Mouse (Mus musculus): ENCODE measurements at regions not wholly inside any gene's neighbourhood (a gene's known extent, or its start where the extent isn't known, plus 50 kb on each side); places are given as distances from the start of the nearest gene placed in this dataset.

DNA sequence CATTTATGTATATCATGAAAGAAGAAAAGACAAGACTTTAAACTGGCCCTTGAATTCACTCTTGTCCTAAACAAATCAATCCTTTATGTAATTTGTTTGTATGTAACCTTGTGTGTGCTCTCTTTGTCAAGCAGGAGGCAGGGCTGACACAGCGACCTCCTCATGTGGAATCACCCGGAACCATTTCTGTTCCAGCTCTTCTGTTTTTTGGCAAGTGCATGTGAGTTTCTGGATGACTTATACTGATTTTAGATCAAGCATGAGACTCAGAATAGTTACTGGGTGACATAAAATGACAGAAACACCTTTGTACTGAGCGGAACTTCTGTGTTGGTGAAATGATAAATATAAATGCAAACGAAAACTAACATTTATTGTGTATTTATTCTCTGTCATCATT, 152.3 kb upstream of the Cdkn2b start:
- WGBS, result 92% methylated on average over 4 of the region's 4 CpGs
- TF ChIP-seq CTCF (IDR thresholded peaks at IDR 0.05; ENCODE audit: low read depth, low read length), result no peak
- TF ChIP-seq POLR2A (IDR thresholded peaks at IDR 0.05; ENCODE audit: extremely low read depth, insufficient read depth, low read length), result no peak
- no peak overlapping the region for H3K9ac ChIP-seq (ENCODE audit: low read depth, low read length)
- H3K27me3 ChIP-seq (ENCODE audit: control insufficient read depth, insufficient read depth, low read length), result no peaks in the 10 kb centered on the region
- no peaks in the 10 kb centered on the region for H3K36me3 ChIP-seq (ENCODE audit: control insufficient read depth, insufficient read depth, low read length)
- no peaks in the 10 kb centered on the region for H3K79me2 ChIP-seq (ENCODE audit: control insufficient read depth, insufficient read depth, low read length)
- H3K27ac ChIP-seq (replicated peaks; ENCODE audit: insufficient read depth, low read depth, low read length), result no peak overlapping the region
- H3K4me1 ChIP-seq (ENCODE audit: control insufficient read depth, insufficient read depth, low read length), result no peaks in the 10 kb centered on the region
- DNase-seq (ENCODE audit: extremely low read depth, low read depth, low spot score), result no peak
- no peak overlapping the region for H3K4me3 ChIP-seq (ENCODE audit: insufficient read depth, low read depth, low read length)

DNA sequence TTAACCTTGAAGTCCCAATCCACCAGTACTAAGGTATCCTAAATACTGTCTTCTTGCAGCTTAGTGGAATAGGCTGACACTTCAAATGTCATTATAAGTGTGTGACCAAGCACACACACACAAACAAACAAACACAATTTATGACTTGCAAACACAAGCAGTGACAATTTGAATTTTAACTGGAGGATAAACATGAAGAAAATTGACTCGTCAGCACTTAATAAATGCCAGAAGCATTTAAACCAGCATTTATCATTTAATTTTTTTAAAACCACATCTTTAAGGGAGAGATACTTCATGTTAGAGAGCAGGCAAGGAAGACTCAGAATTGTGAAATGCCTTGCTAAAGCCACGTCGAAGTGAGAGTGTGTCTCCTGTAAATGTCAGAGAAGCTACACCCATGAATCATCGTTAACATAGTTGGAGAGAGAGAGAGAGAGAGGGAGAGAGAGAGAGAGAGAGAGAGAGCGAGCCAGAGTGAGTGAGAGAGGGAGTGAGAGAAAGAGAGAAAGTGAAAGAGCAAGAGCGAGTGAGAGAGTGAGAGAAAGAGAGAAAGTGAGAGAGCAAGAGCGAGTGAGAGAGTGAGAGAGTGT, 149.4 kb upstream of the Cdkn2b start:
- no peak overlapping the region for H3K27ac ChIP-seq (replicated peaks; ENCODE audit: insufficient read depth, low read depth, low read length)
- no peaks in the 10 kb centered on the region for H3K36me3 ChIP-seq (ENCODE audit: control insufficient read depth, insufficient read depth, low read length)
- no peaks in the 10 kb centered on the region for H3K27me3 ChIP-seq (ENCODE audit: control insufficient read depth, insufficient read depth, low read length)
- no peak overlapping the region for H3K4me3 ChIP-seq (ENCODE audit: insufficient read depth, low read depth, low read length)
- H3K9ac ChIP-seq (ENCODE audit: low read depth, low read length), result no peak overlapping the region
- H3K4me1 ChIP-seq (ENCODE audit: control insufficient read depth, insufficient read depth, low read length), result no peaks in the 10 kb centered on the region
- DNase-seq (ENCODE audit: extremely low read depth, low read depth, low spot score), result no peak
- 82% methylated on average over 7 of the region's 7 CpGs for WGBS
- H3K79me2 ChIP-seq (ENCODE audit: control insufficient read depth, insufficient read depth, low read length), result no peaks in the 10 kb centered on the region
- TF ChIP-seq CTCF (IDR thresholded peaks at IDR 0.05; ENCODE audit: low read depth, low read length) (no peak), POLR2A (IDR thresholded peaks at IDR 0.05; ENCODE audit: extremely low read depth, insufficient read depth, low read length) (no peak)

DNA sequence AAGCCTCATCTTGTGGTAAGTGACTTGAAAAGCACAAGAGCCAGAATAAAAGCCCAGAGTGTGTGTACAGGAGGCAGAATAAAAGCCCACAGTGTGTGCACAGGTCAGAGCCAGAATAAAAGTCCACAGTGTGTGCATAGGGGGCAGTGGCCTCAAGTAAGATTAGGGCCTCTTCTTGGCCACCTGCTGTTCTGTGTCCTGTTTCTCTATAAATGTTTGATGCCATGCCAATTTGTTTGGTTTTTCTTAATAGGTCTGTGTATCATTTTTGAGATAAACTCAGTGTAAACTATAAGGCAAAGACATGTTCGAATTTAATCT, 148.5 kb upstream of the Cdkn2b start:
- H3K4me3 ChIP-seq (ENCODE audit: insufficient read depth, low read depth, low read length), result no peak overlapping the region
- no peaks in the 10 kb centered on the region for H3K79me2 ChIP-seq (ENCODE audit: control insufficient read depth, insufficient read depth, low read length)
- no peak overlapping the region for H3K9ac ChIP-seq (ENCODE audit: low read depth, low read length)
- no peaks in the 10 kb centered on the region for H3K4me1 ChIP-seq (ENCODE audit: control insufficient read depth, insufficient read depth, low read length)
- WGBS, result 72% methylated on average over 1 of the region's 1 CpGs
- H3K27ac ChIP-seq (replicated peaks; ENCODE audit: insufficient read depth, low read depth, low read length), result no peak overlapping the region
- DNase-seq (ENCODE audit: extremely low read depth, low read depth, low spot score), result no peak
- TF ChIP-seq CTCF (IDR thresholded peaks at IDR 0.05; ENCODE audit: low read depth, low read length) (no peak), POLR2A (IDR thresholded peaks at IDR 0.05; ENCODE audit: extremely low read depth, insufficient read depth, low read length) (no peak)
- no peaks in the 10 kb centered on the region for H3K36me3 ChIP-seq (ENCODE audit: control insufficient read depth, insufficient read depth, low read length)
- no peaks in the 10 kb centered on the region for H3K27me3 ChIP-seq (ENCODE audit: control insufficient read depth, insufficient read depth, low read length)

DNA sequence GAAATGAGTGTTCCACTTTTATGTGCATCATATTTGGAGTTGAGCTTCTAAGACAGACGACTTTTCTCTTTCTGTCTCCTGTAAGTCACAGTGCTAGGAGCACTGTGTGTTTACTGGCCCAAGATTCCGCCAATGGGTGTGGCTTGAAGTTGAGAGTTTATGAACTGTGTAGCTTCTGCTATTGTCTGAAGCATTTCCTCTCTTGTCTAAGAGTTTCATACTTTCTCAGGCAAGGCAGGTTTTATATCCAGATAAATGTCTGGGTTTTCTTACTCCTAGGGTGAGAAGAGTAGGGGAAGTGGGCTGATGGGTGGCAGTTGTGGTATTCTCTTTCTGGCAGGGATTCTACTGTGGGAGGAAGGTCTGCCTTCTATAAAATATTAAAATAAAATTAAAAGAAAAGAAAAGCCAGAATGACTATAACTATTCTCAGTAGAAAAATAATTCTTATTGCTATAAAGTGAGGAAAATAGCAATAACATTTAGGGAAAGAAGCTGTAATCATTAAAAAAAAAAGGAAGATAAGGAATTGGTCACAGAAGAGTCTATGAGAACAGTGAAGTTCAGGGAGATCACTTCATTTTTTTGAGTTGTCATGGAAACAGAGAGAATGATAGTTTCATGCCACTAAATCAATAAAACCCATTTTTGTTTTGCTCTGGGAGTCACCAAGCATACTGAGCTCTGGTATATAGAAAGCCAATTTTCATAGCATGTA, 147.9 kb upstream of the Cdkn2b start:
- peak; percentile 21 for DNase-seq (ENCODE audit: extremely low read depth, low read depth, low spot score)
- WGBS, result 59% methylated on average over 2 of the region's 2 CpGs
- Histone ChIP-seq H3K27ac (replicated peaks; ENCODE audit: insufficient read depth, low read depth, low read length) (no peak overlapping the region), H3K4me1 (ENCODE audit: control insufficient read depth, insufficient read depth, low read length) (no peaks in the 10 kb centered on the region), H3K27me3 (ENCODE audit: control insufficient read depth, insufficient read depth, low read length) (no peaks in the 10 kb centered on the region), H3K79me2 (ENCODE audit: control insufficient read depth, insufficient read depth, low read length) (no peaks in the 10 kb centered on the region), H3K36me3 (ENCODE audit: control insufficient read depth, insufficient read depth, low read length) (no peaks in the 10 kb centered on the region), H3K9ac (ENCODE audit: low read depth, low read length) (no peak overlapping the region), H3K4me3 (ENCODE audit: insufficient read depth, low read depth, low read length) (no peak overlapping the region)
- TF ChIP-seq CTCF (IDR thresholded peaks at IDR 0.05; ENCODE audit: low read depth, low read length), result no peak
- TF ChIP-seq POLR2A (IDR thresholded peaks at IDR 0.05; ENCODE audit: extremely low read depth, insufficient read depth, low read length), result no peak

DNA sequence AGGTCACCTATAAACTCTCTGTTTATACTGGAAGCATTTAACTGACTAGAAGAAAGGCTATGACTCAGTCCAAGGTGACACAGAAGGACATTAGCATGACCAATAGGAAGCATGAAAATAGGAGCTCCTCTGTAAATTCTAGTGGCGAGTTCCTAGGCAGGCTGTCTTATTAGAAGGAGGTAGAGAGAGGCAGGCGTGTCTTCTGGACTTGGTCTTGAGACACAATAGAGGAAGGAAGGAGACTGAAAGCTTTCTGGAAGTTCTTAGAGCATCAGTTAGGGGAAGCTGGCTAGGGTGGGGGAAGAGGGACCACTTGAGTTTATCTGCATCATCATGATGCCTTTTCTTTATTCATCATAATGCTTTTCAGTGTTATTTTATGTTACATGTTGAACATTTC, 147.0 kb upstream of the Cdkn2b start:
- Histone ChIP-seq H3K36me3 (ENCODE audit: control insufficient read depth, insufficient read depth, low read length) (no peaks in the 10 kb centered on the region), H3K27ac (replicated peaks; ENCODE audit: insufficient read depth, low read depth, low read length) (no peak overlapping the region), H3K4me1 (ENCODE audit: control insufficient read depth, insufficient read depth, low read length) (no peaks in the 10 kb centered on the region), H3K27me3 (ENCODE audit: control insufficient read depth, insufficient read depth, low read length) (no peaks in the 10 kb centered on the region), H3K9ac (ENCODE audit: low read depth, low read length) (no peak overlapping the region), H3K4me3 (ENCODE audit: insufficient read depth, low read depth, low read length) (no peak overlapping the region), H3K79me2 (ENCODE audit: control insufficient read depth, insufficient read depth, low read length) (no peaks in the 10 kb centered on the region)
- peak; percentile 22 for DNase-seq (ENCODE audit: extremely low read depth, low read depth, low spot score)
- no peak for TF ChIP-seq POLR2A (IDR thresholded peaks at IDR 0.05; ENCODE audit: extremely low read depth, insufficient read depth, low read length)
- TF ChIP-seq CTCF (IDR thresholded peaks at IDR 0.05; ENCODE audit: low read depth, low read length), result no peak
- 93% methylated on average over 2 of the region's 2 CpGs for WGBS

DNA sequence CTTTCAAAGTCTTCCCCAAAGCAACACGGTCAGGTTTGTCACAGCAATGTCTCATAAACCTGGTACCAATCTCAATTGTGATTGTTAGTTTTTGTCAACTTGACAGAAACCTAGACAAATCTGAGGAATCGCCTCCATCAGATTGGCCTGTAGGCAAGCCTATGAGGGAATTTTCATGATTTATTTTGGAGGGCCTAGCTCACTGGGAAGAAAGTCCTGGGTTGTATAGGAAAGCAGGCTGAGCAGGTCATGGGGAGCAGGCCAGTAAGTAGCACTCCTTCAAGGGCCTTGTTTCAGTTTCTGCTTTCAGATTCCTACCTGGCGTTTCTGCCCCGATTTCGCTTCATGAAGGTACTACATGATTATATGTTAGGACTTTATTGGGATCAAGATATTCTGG, 144.1 kb upstream of the Cdkn2b start:
- no peak for DNase-seq (ENCODE audit: extremely low read depth, low read depth, low spot score)
- Histone ChIP-seq H3K9ac (ENCODE audit: low read depth, low read length) (no peak overlapping the region), H3K27ac (replicated peaks; ENCODE audit: insufficient read depth, low read depth, low read length) (no peak overlapping the region), H3K79me2 (ENCODE audit: control insufficient read depth, insufficient read depth, low read length) (no peaks in the 10 kb centered on the region), H3K4me1 (ENCODE audit: control insufficient read depth, insufficient read depth, low read length) (no peaks in the 10 kb centered on the region), H3K36me3 (ENCODE audit: control insufficient read depth, insufficient read depth, low read length) (no peaks in the 10 kb centered on the region), H3K4me3 (ENCODE audit: insufficient read depth, low read depth, low read length) (no peak overlapping the region), H3K27me3 (ENCODE audit: control insufficient read depth, insufficient read depth, low read length) (no peaks in the 10 kb centered on the region)
- no peak for TF ChIP-seq POLR2A (IDR thresholded peaks at IDR 0.05; ENCODE audit: extremely low read depth, insufficient read depth, low read length)
- no peak for TF ChIP-seq CTCF (IDR thresholded peaks at IDR 0.05; ENCODE audit: low read depth, low read length)
- 93% methylated on average over 5 of the region's 5 CpGs for WGBS

All from liver, adult 2 months (tissue).